ENCODE assay signal across 8 mouse cellular contexts in genomic region chr2:35256932-35257331, GRCm38 (mm10). TPM values are rescaled to one million over a fixed set of nuclear protein-coding genes. Genes with fewer than 3 reads are reported as not detected.
DNase-seq lines count a peak whose midpoint lies in the region; ATAC-seq and TF ChIP-seq lines count a peak whose summit lies in the region.

No protein-coding gene starts in this region.

- intact Hi-C loops in left cerebral cortex, postnatal 14 days (cut with DNase I) = no loop called here

- peaks cover 41% of the 10 kb centered on the region for H3K4me1 ChIP-seq in lung, embryonic 15.5 days
- peaks cover 7% of the 10 kb centered on the region; the same call in 1 of the 2 replicates for H3K4me1 ChIP-seq in forebrain, embryonic 11.5 days (replicated peaks; ENCODE audit: control insufficient read depth, insufficient read depth, low read length)
- H3K4me1 ChIP-seq in limb, embryonic 14.5 days (ENCODE audit: control insufficient read depth, insufficient read depth, low read length) = peaks cover 28% of the 10 kb centered on the region
- H3K4me1 ChIP-seq in stomach, embryonic 14.5 days (ENCODE audit: control insufficient read depth, insufficient read depth, low read length) = peaks cover 32% of the 10 kb centered on the region

- H3K4me2 ChIP-seq in lung, embryonic 15.5 days = peak overlapping the region; percentile 94
- peak overlapping the region; percentile 91 for H3K4me2 ChIP-seq in forebrain, embryonic 11.5 days (ENCODE audit: low read depth, low read length, severe bottlenecking)
- H3K4me2 ChIP-seq in limb, embryonic 14.5 days (replicated peaks; ENCODE audit: low read depth, low read length, severe bottlenecking) = peak overlapping the region; percentile 95
- peak overlapping the region; percentile 88 for H3K4me2 ChIP-seq in stomach, embryonic 14.5 days (replicated peaks; ENCODE audit: low read depth, low read length)

- ATAC-seq in lung, embryonic 15.5 days (ENCODE audit: borderline replicate concordance, extremely low read depth, low FRiP score, low TSS enrichment) = no peak
- no peak for ATAC-seq in forebrain, embryonic 11.5 days (replicated peaks; ENCODE audit: low FRiP score)
- ATAC-seq in limb, embryonic 14.5 days (ENCODE audit: low FRiP score, low read depth) = no peak
- no peak for ATAC-seq in stomach, embryonic 14.5 days (ENCODE audit: insufficient number of reproducible peaks, insufficient read depth, low FRiP score, low read depth)

- no peak for DNase-seq in lung, postnatal 36 days
- DNase-seq in forebrain, embryonic 11.5 days (ENCODE audit: low spot score) = no peak
- DNase-seq in limb, embryonic 14.5 days (ENCODE audit: low spot score) = no peak
- DNase-seq in T-cell, adult 2 months (ENCODE audit: low spot score) = no peak
- DNase-seq in thymus, postnatal 0 days (ENCODE audit: low spot score) = no peak
- DNase-seq in left cerebral cortex, postnatal 14 days (ENCODE audit: low spot score in 2 of 2) = no peak

- peak overlapping the region; percentile 51; the same call in 1 of the 2 replicates for H3K9ac ChIP-seq in lung, embryonic 15.5 days
- no peak overlapping the region for H3K9ac ChIP-seq in forebrain, embryonic 11.5 days (ENCODE audit: low read length)
- peak overlapping the region; percentile 65 for H3K9ac ChIP-seq in limb, embryonic 14.5 days (ENCODE audit: low read depth, low read length, severe bottlenecking)
- peak overlapping the region; percentile 61 for H3K9ac ChIP-seq in stomach, embryonic 14.5 days (replicated peaks; ENCODE audit: low read depth, low read length)

- WGBS in lung, embryonic 15.5 days = 45% methylated on average over 8 of the region's 8 CpGs
- WGBS in forebrain, embryonic 11.5 days = 43% methylated on average over 8 of the region's 8 CpGs
- 36% methylated on average over 8 of the region's 8 CpGs for WGBS in limb, embryonic 14.5 days
- WGBS in stomach, embryonic 14.5 days = 43% methylated on average over 8 of the region's 8 CpGs

- H3K4me3 ChIP-seq in lung, embryonic 15.5 days = peak overlapping the region; percentile 59
- peak overlapping the region; percentile 49; the same call in 1 of the 2 replicates for H3K4me3 ChIP-seq in forebrain, embryonic 11.5 days (ENCODE audit: low read depth, low read length)
- H3K4me3 ChIP-seq in limb, embryonic 14.5 days (replicated peaks; ENCODE audit: low read length) = peak overlapping the region; percentile 65
- H3K4me3 ChIP-seq in stomach, embryonic 14.5 days (ENCODE audit: low read depth, low read length) = peak overlapping the region; percentile 63

- no peaks in the 10 kb centered on the region for H3K36me3 ChIP-seq in lung, embryonic 15.5 days
- H3K36me3 ChIP-seq in forebrain, embryonic 11.5 days (ENCODE audit: control insufficient read depth, insufficient read depth, low read length) = no peaks in the 10 kb centered on the region
- no peaks in the 10 kb centered on the region for H3K36me3 ChIP-seq in limb, embryonic 14.5 days (ENCODE audit: control insufficient read depth, insufficient read depth, low read length)
- no peaks in the 10 kb centered on the region for H3K36me3 ChIP-seq in stomach, embryonic 14.5 days (ENCODE audit: control insufficient read depth, insufficient read depth, low read length)

- no peaks in the 10 kb centered on the region for H3K27me3 ChIP-seq in lung, embryonic 15.5 days
- peaks cover 6% of the 10 kb centered on the region; the same call in 1 of the 2 replicates for H3K27me3 ChIP-seq in forebrain, embryonic 11.5 days (ENCODE audit: control insufficient read depth, insufficient read depth, low read length)
- H3K27me3 ChIP-seq in limb, embryonic 14.5 days (ENCODE audit: control insufficient read depth, insufficient read depth, low read length) = peaks cover 8% of the 10 kb centered on the region; the same call in 1 of the 2 replicates
- no peaks in the 10 kb centered on the region for H3K27me3 ChIP-seq in stomach, embryonic 14.5 days (ENCODE audit: control insufficient read depth, insufficient read depth, low read length)

- no peak overlapping the region for H3K27ac ChIP-seq in lung, embryonic 15.5 days
- no peak overlapping the region for H3K27ac ChIP-seq in forebrain, embryonic 11.5 days (ENCODE audit: low read depth, low read length)
- H3K27ac ChIP-seq in limb, embryonic 14.5 days (replicated peaks; ENCODE audit: low read depth, low read length) = no peak overlapping the region
- peak overlapping the region; percentile 15; the same call in 1 of the 2 replicates for H3K27ac ChIP-seq in stomach, embryonic 14.5 days (ENCODE audit: low read length)

- H3K9me3 ChIP-seq in lung, embryonic 15.5 days = no peaks in the 10 kb centered on the region
- H3K9me3 ChIP-seq in forebrain, embryonic 11.5 days (ENCODE audit: control insufficient read depth, low read length) = no peaks in the 10 kb centered on the region
- no peaks in the 10 kb centered on the region for H3K9me3 ChIP-seq in limb, embryonic 14.5 days (ENCODE audit: control insufficient read depth, low read length)
- no peaks in the 10 kb centered on the region for H3K9me3 ChIP-seq in stomach, embryonic 14.5 days (ENCODE audit: control insufficient read depth, low read depth, low read length)

- no peak for TF ChIP-seq POLR2A in limb, embryonic 14.5 days (IDR thresholded peaks at IDR 0.05; ENCODE audit: borderline replicate concordance, extremely low read depth, insufficient read depth, insufficient read length)

RNA-seq across cellular contexts. Expression of gene Gsn, which starts 0.8 kb away (rescaled TPM):
- polyA plus RNA-seq in lung, embryonic 15.5 days (2015; fragmentation: Nextera tagmentation; extraction: Ambion mirVana) = 170 and 187 TPM in 2 replicates
- polyA plus RNA-seq in forebrain, embryonic 11.5 days (2014; fragmentation: Nextera tagmentation; extraction: Ambion mirVana) = 28.0 and 33.4 TPM in 2 replicates
- polyA plus RNA-seq in limb, embryonic 14.5 days (2012; rRNA removed) = 160 and 163 TPM in 2 replicates
- 196 and 214 TPM in 2 replicates for polyA plus RNA-seq in limb, embryonic 14.5 days (2014; fragmentation: Nextera tagmentation; extraction: Ambion mirVana)
- polyA plus RNA-seq in stomach, embryonic 14.5 days (2014; fragmentation: Nextera tagmentation; extraction: Ambion mirVana) = 204 and 219 TPM in 2 replicates
- polyA plus RNA-seq in thymus, postnatal 0 days (2015; fragmentation: Nextera tagmentation; extraction: Ambion mirVana) = 139 TPM in 2 replicates
- total RNA-seq in left cerebral cortex, postnatal 14 days (2021) = 10 to 100 TPM; 49.4 to 81.5 TPM

RNA-seq across cellular contexts. Expression of gene Rab14, which starts 56.0 kb away (rescaled TPM):
- 315 and 333 TPM in 2 replicates for polyA plus RNA-seq in lung, embryonic 15.5 days (2015; fragmentation: Nextera tagmentation; extraction: Ambion mirVana)
- polyA plus RNA-seq in forebrain, embryonic 11.5 days (2014; fragmentation: Nextera tagmentation; extraction: Ambion mirVana) = 249 and 271 TPM in 2 replicates
- 127 and 130 TPM in 2 replicates for polyA plus RNA-seq in limb, embryonic 14.5 days (2012; rRNA removed)
- polyA plus RNA-seq in limb, embryonic 14.5 days (2014; fragmentation: Nextera tagmentation; extraction: Ambion mirVana) = 276 and 298 TPM in 2 replicates
- polyA plus RNA-seq in stomach, embryonic 14.5 days (2014; fragmentation: Nextera tagmentation; extraction: Ambion mirVana) = 314 and 322 TPM in 2 replicates
- 309 and 366 TPM in 2 replicates for polyA plus RNA-seq in thymus, postnatal 0 days (2015; fragmentation: Nextera tagmentation; extraction: Ambion mirVana)
- total RNA-seq in left cerebral cortex, postnatal 14 days (2021) = 100 to 1,000 TPM; 229 to 234 TPM
